In the genomic region with DNA sequence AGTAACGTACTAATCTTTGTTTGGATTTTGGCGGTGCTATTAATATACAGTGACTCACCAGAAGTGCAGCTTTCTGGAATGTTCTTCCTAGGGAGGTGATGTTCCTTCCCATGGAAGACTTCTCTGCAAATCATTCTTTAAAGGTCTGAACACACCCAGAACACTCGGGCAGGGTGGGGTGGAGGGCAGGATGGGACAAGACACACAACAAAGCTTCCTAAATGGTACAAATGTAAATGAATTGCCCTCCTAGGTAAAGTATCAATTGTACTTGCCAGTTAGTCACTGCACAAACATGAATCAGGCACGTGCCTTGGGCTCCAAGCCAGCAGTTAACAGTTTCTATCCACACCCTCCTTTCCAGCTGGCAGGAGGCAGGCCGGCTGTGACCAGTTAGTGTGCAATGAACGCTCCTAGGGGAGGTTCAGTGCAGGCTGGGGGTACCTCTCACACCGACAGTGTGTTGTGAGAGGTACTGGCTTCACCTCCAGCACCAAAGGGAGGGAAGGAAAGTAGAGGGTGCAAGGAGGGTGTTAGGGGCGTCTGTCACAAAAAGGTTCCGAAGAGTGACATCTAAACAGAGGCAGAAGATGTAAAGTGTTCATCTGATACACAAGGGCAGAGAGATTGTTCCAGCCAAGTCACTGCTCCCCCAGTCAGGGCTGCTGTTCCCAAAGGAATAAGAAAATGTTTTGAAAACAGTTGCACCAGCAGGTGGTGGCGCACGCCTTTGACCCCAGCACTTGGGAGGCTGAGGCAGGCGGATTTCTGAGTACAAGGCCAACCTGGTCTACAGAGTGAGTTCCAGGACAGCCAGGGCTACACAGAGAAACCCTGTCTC, we compare ENCODE assay signal across 8 mouse cellular contexts. TPM values are rescaled to one million over a fixed set of nuclear protein-coding genes. Genes with fewer than 3 reads are reported as not detected.
DNase-seq lines count a peak whose midpoint lies in the region; ATAC-seq lines count a peak whose summit lies in the region.

No protein-coding gene starts in this region.

- peaks cover 66% of the 10 kb centered on the region for H3K36me3 ChIP-seq in midbrain, embryonic 14.5 days (ENCODE audit: control insufficient read depth, insufficient read depth, low read length)

- no peak overlapping the region for H3K4me2 ChIP-seq in midbrain, embryonic 14.5 days (ENCODE audit: low read length)

- no peak overlapping the region for H3K4me3 ChIP-seq in midbrain, embryonic 14.5 days (replicated peaks; ENCODE audit: low read depth, low read length)

- H3K27ac ChIP-seq in midbrain, embryonic 14.5 days (replicated peaks; ENCODE audit: low read depth, low read length) = no peak overlapping the region

- H3K4me1 ChIP-seq in midbrain, embryonic 14.5 days (ENCODE audit: control insufficient read depth, insufficient read depth, low read length) = no peaks in the 10 kb centered on the region

- no peak overlapping the region for H3K9ac ChIP-seq in midbrain, embryonic 14.5 days (replicated peaks; ENCODE audit: low read length)

- H3K9me3 ChIP-seq in midbrain, embryonic 14.5 days (ENCODE audit: control insufficient read depth, low read length) = no peaks in the 10 kb centered on the region

- H3K27me3 ChIP-seq in midbrain, embryonic 14.5 days (ENCODE audit: control insufficient read depth, insufficient read depth, low read length) = no peaks in the 10 kb centered on the region

- ATAC-seq in midbrain, embryonic 14.5 days (ENCODE audit: low FRiP score, low TSS enrichment) = no peak

- WGBS in midbrain, embryonic 14.5 days = 81% methylated on average over 12 of the region's 12 CpGs

- DNase-seq in gastrocnemius, adult 18-20 months (ENCODE audit: low spot score) = peak; percentile 47
- DNase-seq in gastrocnemius, adult 8-10 months (ENCODE audit: low spot score in 2 of 2) = no peak
- DNase-seq in NIH3T3 (ENCODE audit: low read depth) = peak; percentile 97
- peak; percentile 96 for DNase-seq in heart, adult 11 months
- peak; percentile 81 for DNase-seq in kidney, adult 9 months
- DNase-seq in lung, postnatal 14 days = peak; percentile 78
- peak; percentile 81 for DNase-seq in testis, postnatal 10 days (ENCODE audit: low spot score)
- no peak for DNase-seq in midbrain, embryonic 14.5 days

RNA-seq across cellular contexts. Expression of a gene that starts 5.7 kb away (rescaled TPM):
- total RNA-seq in gastrocnemius, adult 18-20 months (2021) = not detected
- under 1 TPM in 1 of 4 experiments, not detected in 3; 0.80 TPM for total RNA-seq in gastrocnemius, adult 8-10 months (2022)
- polyA plus RNA-seq in midbrain, embryonic 14.5 days (2014; fragmentation: Nextera tagmentation; extraction: Ambion mirVana) = 0.70 TPM in 1 of 2 replicates, not detected in the other

RNA-seq across cellular contexts. Expression of a gene that starts 14.4 kb away (rescaled TPM):
- total RNA-seq in gastrocnemius, adult 18-20 months (2021) = 100 to 1,000 TPM in 1 of 2 experiments, 10 to 100 TPM in 1; 46.1 to 109 TPM
- total RNA-seq in gastrocnemius, adult 8-10 months (2022) = 10 to 100 TPM; 30.5 to 74.5 (median 56.1) TPM
- polyA plus RNA-seq in midbrain, embryonic 14.5 days (2014; fragmentation: Nextera tagmentation; extraction: Ambion mirVana) = 1,408 and 1,565 TPM in 2 replicates

RNA-seq across cellular contexts. Expression of a gene that starts 49.6 kb away (rescaled TPM):
- 10 to 100 TPM; 16.6 to 17.4 TPM for total RNA-seq in gastrocnemius, adult 18-20 months (2021)
- total RNA-seq in gastrocnemius, adult 8-10 months (2022) = 10 to 100 TPM; 13.3 to 19.9 (median 15.9) TPM
- 22.1 and 24.0 TPM in 2 replicates for polyA plus RNA-seq in midbrain, embryonic 14.5 days (2014; fragmentation: Nextera tagmentation; extraction: Ambion mirVana)

Comparison
In these comparisons a context has a peak if more than half of its experiments do, and no peak if none do; other contexts are left out.
1. DNase-seq: peak in gastrocnemius, adult 18-20 months (single experiment), NIH3T3 (single experiment), heart, adult 11 months (single experiment), kidney, adult 9 months (single experiment), lung, postnatal 14 days (single experiment) and testis, postnatal 10 days (single experiment); none in gastrocnemius, adult 8-10 months (0 of 2) and midbrain, embryonic 14.5 days (single experiment).